Mouse (Mus musculus): Measurements from ENCODE around the gene Nfyb. TPM values are rescaled to one million over a fixed set of nuclear protein-coding genes. Genes with fewer than 3 reads are reported as not detected.

Nfyb gene
- total RNA-seq, 2 experiments from 2014 or later = 28.6 to 31.6 TPM

DNA sequence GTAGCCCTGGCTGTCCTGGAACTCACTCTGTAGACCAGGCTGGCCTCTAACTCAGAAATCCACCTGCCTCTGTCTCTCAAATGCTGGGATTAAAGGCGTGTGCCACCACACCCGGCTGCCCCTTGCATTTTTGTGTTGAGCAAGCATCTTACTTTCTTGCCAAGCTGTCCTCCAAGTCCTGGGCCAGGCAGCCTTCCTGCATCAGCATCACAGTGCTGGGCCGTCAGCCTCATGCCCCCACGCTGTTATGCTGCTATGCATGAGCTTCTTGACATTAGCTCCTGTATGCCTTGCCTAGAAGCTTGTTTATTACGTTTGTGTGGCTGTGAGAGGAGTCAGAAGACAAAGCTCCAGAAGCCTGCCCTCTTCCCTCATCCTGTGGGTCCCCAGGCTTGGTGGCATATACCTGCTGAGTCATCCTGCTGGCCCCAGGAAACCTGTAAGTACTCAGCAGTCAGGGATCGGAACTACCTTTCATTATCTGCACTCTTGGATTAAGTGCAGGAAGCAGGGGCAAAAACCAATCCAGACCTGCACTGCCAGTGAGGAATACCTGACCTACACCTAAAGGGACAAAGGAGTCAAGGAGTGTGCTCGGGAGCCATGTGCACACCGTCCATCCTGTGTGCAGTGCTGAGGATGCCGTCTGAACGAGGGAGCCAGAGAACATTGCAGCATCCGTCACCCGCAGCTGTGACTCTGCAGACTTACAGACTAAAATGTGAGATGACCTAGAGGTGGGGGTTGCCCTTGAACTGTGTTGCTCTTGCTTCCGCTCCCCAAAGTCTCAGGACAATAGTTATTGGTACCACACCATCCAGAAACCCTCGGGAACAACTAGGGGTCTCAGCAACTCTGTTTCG is 16.7 kb downstream of the Nfyb start:
- DNase-seq (ENCODE audit: low spot score in 2 of 2) = no peak

DNA sequence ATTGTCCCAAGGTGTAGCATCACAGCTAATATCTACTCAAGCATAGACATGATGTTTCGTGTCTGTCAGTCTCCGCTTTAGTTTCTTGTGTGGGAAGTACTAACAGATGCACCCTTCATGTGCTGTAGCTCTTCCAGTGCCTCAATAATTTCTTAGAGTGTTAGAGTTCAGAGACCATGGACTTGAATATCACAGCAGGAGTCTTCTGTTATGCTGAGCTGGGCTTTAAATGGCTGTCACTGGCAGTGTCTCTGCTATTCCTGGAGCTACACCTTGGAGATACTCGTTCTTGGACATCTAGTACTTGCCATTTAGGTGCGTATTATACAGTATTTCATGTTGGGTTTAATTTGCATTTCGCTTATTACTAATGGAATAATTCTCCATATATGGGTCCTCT is 18.6 kb downstream of the Nfyb start:
- no peak for DNase-seq (ENCODE audit: low spot score in 2 of 2)

DNA sequence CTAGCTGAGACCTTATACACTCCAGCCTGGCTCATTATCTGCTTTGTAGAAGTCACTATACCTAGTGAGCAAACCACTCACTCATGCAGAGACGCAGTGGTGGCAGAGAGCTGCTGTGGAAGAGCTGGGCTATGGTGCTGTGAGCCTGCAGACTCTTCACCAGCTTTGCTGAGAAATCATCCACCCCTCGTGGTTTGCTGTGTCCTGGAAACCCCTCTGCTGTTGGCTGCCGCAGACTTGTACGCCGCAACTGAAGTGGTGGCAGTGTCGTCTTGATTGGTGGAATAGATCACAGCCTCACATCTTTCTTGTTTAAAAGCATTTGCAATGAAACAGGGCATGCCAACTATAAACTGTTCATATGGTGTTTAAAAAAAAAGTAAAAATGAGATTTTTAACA is 19.6 kb downstream of the Nfyb start:
- no peak for DNase-seq (ENCODE audit: low spot score in 2 of 2)

DNA sequence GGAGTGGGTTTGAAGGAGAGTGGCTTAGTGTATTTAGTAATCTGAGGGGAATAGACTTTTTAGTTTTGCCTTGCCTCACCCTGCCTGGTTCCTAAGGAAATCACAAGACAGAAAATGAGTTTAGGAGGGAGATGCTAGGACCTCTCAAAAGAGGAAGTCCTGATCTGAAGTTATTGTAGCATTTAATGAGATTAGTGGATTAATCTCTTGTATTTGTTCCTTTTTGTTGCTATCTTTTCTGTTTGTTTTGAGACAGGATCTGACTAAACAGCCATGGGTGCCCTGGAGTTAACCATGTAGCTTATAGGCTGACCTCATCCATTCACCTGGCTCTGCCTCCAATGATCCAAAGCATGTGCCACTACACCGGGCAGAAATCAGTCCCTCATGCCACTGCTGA is 21.4 kb downstream of the Nfyb start:
- DNase-seq (ENCODE audit: low spot score in 2 of 2) = no peak

DNA sequence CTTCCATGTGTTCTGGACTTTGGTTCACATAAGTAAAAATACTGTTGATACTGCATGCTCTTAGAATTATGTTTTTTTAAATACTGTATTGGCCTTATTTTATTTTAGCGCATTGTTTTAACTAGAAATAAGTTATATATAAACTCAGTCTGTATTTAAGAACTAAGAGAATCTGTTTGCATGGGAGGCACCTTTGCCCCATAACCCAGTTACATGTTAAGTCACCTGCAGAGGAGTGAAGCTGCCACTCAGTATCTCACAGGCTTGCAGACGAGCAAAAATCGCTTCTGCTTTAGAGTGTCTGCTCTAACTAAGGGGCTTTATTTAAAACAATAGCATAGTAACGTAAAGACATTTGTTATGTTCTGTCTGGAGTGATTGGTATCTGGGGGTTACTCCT is 22.1 kb downstream of the Nfyb start:
- DNase-seq (ENCODE audit: low spot score in 2 of 2) = no peak

DNA sequence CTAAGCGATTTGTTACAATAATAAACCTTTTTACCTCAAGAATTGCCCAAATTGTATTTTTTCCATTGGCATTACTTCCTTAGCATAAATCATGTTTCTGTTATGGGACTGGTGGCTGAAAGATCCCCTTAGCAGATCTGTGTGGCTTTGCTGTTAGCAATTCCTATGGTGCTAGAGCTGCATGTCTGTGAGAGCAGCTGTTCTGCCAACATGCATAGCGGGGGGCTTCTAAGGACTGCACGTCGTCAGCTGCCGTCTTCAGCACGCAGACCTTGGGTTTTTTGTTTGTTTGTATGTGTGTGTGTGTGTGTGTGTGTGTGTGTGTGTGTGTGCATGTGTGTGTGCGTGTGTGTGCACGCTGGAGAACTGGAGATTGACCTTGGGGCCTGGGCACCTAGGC is 22.6 kb downstream of the Nfyb start:
- DNase-seq (ENCODE audit: low spot score in 2 of 2) = no peak

DNA sequence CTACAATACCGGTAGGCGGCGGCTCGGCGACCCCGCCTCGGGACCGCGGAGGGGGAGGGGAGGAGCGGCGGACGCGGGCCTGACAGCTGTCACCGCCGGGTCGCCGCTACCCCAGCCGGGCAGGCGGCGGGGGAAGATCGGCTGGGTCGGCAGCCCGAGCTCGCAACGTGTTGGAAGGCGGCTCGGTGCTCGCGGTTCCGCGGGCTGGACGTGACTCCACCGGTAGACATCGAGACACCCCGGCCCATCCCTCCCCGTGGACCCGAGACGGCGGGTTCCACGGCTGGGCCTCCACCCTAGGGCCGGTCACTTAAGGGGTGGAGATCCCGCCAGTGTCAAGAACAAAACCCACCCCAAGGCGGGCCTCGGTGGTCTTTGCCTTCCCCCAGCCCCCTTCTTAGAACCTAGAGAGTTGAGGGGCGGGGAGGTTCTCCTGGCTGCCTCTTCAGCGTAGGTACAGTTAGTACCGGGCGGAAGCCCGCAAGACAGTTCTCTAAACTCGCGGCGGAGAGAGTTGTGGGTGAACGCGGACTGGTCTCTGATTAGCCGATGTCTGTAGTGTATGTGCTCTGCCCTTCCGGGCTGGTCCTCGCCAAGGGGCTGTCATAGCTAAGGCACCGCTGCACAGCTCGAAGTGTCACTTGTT is 64.5 kb downstream of the Nfyb start:
- no peak for DNase-seq (ENCODE audit: low spot score in 2 of 2)

DNA sequence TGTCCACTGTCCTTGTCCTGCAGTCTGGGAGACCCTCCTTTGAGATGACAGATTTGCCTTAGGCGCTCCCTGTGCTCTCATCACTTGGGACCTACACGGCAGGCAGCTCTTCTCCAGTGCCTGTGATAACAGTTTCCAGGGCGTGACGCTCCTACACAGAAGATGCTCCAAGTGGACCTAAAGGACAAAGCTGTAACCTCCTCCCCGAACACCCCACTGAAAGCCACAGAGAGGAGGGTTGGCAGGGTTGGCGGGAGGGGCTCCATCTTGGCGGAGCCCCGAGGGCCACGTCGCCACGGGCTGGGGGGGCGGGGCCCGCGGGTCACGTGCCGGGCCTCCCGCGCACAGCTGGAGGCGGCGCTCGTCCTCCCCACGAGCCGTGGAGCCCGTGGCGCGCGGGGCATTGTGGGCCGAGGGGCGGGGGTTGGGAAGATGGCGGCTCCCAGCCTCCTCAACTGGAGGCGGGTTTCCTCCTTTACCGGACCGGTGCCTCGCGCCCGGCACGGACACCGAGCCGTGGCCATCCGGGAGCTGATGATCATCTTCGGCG is 65.2 kb downstream of the Nfyb start:
- peak; percentile 86 to 92 for DNase-seq (ENCODE audit: low spot score in 2 of 2)

Other genes starting within 250 kb of the Nfyb start
- gene 1190007I07Rik, start 140.9 kb downstream of the Nfyb start, total RNA-seq (2021) = 10 to 100 TPM; 20.5 to 23.5 TPM
- 10 to 100 TPM; 24.1 to 33.7 TPM for gene Tdg, start 134.3 kb downstream of the Nfyb start, total RNA-seq (2021)
- 10 to 100 TPM; 15.8 to 17.4 TPM for gene Glt8d2, start 73.5 kb downstream of the Nfyb start, total RNA-seq (2021)
- 10 to 100 TPM; 33.5 to 45.0 TPM for gene Hcfc2, start 68.0 kb downstream of the Nfyb start, total RNA-seq (2021)
- 10 to 100 TPM; 42.2 to 43.2 TPM for gene Txnrd1, start 69.8 kb upstream of the Nfyb start, total RNA-seq (2021)
- 1 to 10 TPM; 1.8 to 2.1 TPM for gene Eid3, start 102.5 kb upstream of the Nfyb start, total RNA-seq (2021)
- gene Chst11, start 221.4 kb upstream of the Nfyb start, total RNA-seq (2021) = 1 to 10 TPM; 2.3 to 2.6 TPM

All from gastrocnemius, postnatal 4 days (tissue).